Mouse (Mus musculus): ENCODE measurements around the gene Ctdspl.

Gene Ctdspl

DNA sequence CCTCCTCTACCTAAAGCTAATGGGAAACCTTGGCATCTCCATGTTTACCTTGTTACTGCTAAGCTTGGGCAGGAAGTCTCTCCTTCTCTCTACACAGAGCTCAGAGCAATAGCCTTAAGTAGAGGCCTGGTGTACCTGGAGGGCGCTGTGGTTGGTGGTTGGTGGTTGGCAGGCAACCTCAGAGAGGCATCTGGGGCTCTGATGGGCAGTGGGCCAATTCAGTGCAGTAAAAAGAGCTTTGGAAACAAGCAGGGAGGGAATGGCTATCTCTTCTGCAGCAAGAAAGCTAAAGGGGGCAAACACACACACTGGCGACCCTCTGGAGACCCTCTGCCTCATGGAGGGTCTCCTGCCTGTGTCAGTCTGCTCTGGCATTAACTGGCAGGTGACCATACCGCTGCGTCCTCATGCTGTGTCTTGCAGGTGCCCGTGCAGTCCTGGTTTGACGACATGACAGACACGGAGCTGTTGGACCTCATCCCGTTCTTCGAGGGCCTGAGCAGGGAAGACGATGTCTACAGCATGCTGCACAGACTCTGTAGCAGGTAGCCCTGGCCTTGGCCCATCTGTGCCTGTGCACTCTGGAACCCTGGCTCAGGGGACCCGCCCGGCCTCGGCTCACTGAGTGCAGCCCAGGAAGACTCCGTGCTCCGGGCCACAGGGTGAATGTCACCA lies 114.0 kb downstream of the Ctdspl start:
- H3K4me1 ChIP-seq (replicated peaks; ENCODE audit: low read depth, low read length): peaks cover 20% of the 10 kb centered on the region
- H3K9me3 ChIP-seq (ENCODE audit: low read length): no peaks in the 10 kb centered on the region
- TF ChIP-seq CTCF (conservative IDR thresholded peaks at IDR 0.05; ENCODE audit: low read length) (no peak), POU5F1 (IDR thresholded peaks at IDR 0.05; ENCODE audit: borderline replicate concordance, low read length) (no peak), NANOG (IDR thresholded peaks at IDR 0.05; ENCODE audit: borderline replicate concordance, low read length) (no peak)
- H3K4me3 ChIP-seq (replicated peaks; ENCODE audit: low read length): no peak overlapping the region
- no peaks in the 10 kb centered on the region for H3K36me3 ChIP-seq (ENCODE audit: insufficient read depth, low read length)
- H3K27me3 ChIP-seq (ENCODE audit: insufficient read depth, low read length): peaks cover 15% of the 10 kb centered on the region

DNA sequence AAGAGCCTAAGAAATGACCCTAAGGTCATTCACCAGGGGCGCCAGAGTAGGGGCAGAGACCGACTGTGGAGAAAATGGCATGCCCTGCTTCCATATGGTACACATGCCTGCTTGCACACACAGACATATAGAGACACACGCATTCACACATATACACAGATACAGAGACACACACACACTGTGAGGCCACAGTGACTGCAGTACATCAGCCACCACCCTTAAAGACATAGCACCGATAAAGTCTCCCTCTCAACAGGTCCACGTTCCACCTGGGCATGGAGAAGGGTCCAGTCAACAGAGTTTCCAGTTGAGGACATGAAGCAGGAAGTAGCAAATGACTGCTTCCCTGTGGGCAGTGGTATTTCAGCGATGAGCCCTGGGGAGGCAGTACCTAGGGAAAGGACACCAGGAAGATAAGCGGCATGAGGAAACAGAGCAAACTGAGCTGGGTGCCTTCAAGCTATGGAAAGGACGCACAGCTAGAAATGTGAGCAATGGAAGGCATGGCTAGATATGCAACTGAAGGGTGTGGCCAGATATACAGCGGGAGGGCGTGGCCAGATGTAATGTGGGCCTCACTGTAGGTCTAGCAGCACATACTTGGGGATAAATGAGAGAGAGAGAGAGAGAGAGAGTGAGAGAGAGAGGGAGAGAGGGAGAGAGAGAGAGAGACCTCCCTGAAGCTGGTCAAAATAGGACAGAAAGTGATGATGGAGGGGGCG lies 122.1 kb downstream of the Ctdspl start:
- TF ChIP-seq POU5F1 (IDR thresholded peaks at IDR 0.05; ENCODE audit: borderline replicate concordance, low read length) (no peak), CTCF (conservative IDR thresholded peaks at IDR 0.05; ENCODE audit: low read length) (no peak), NANOG (IDR thresholded peaks at IDR 0.05; ENCODE audit: borderline replicate concordance, low read length) (no peak)
- Histone ChIP-seq H3K4me1 (replicated peaks; ENCODE audit: low read depth, low read length) (peaks cover 23% of the 10 kb centered on the region), H3K36me3 (ENCODE audit: insufficient read depth, low read length) (no peaks in the 10 kb centered on the region), H3K27me3 (ENCODE audit: insufficient read depth, low read length) (peaks cover 19% of the 10 kb centered on the region), H3K9me3 (ENCODE audit: low read length) (peaks cover 8% of the 10 kb centered on the region), H3K4me3 (replicated peaks; ENCODE audit: low read length) (no peak overlapping the region)

DNA sequence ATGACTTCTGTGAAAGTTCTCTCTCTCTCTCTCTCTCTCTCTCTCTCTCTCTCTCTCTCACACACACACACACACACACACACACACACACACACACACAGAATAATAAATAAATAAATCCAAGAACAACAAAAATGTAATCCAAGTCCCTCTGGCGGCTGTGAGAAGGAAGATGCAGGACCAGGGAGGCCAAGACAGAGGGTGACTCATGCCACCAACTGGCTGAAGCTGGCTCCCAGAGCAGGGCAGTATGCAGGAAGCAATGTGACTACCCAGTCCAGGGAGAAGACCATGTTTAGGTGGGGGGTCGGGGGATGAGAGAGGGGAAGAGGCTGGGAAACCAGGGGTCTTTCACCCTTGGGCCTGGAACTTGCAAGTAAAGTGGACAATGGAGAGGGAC lies 124.9 kb downstream of the Ctdspl start:
- Histone ChIP-seq H3K4me1 (replicated peaks; ENCODE audit: low read depth, low read length) (peaks cover 50% of the 10 kb centered on the region), H3K9me3 (ENCODE audit: low read length) (peaks cover 8% of the 10 kb centered on the region), H3K27me3 (ENCODE audit: insufficient read depth, low read length) (peaks cover 26% of the 10 kb centered on the region), H3K36me3 (ENCODE audit: insufficient read depth, low read length) (no peaks in the 10 kb centered on the region), H3K4me3 (replicated peaks; ENCODE audit: low read length) (no peak overlapping the region)
- TF ChIP-seq CTCF (conservative IDR thresholded peaks at IDR 0.05; ENCODE audit: low read length) (no peak), POU5F1 (IDR thresholded peaks at IDR 0.05; ENCODE audit: borderline replicate concordance, low read length) (no peak), NANOG (IDR thresholded peaks at IDR 0.05; ENCODE audit: borderline replicate concordance, low read length) (no peak)

DNA sequence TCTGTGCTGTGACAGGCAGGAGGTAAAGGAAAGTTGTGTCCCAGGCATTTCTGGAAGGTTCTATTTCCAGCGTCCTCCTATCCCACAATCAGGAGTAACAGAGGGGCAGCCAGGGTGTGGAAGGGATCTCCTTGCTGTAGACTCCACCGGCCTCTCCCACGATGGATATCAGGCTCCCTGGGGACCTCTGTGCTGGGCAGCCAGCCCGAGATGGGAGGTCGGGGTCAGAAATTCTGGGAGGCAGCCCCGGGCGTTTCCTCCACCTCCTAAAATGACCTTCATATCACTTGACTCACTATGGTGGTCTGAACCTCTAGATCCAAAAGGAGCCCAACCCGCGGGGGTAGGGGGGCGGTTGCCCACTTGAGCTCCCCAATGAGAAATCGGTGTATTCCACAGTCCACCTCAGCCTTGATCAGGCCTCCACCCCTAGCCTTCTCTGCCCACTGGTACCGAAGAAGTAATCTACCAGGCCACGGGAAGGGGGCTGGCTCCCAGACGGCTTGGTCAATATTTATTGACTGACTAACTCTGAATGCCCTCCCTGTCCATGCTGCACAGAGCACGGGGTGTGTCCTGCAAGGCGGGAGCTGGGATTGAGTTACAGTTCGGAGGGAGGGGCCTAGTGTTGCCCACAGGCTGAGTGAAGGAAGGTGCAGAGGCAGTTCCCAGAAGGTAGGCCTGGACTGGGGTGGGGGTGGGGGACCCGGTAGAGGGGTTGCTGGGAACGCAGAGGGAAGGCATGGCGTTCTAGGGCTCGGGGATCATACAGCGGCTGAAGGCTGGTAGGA lies 126.1 kb downstream of the Ctdspl start, which contains the start of gene Vill:
TSS of gene Vill (plus strand) at position 625 of the 791 bp plus-strand sequence.
- no peak for TF ChIP-seq CTCF (conservative IDR thresholded peaks at IDR 0.05; ENCODE audit: low read length)
- TF ChIP-seq POU5F1 (IDR thresholded peaks at IDR 0.05; ENCODE audit: borderline replicate concordance, low read length): no peak
- no peak for TF ChIP-seq NANOG (IDR thresholded peaks at IDR 0.05; ENCODE audit: borderline replicate concordance, low read length)
- Histone ChIP-seq H3K36me3 (ENCODE audit: insufficient read depth, low read length) (no peaks in the 10 kb centered on the region), H3K4me3 (replicated peaks; ENCODE audit: low read length) (peak within 1 kb of the TSS; percentile 74), H3K9me3 (ENCODE audit: low read length) (peaks cover 8% of the 10 kb centered on the region), H3K4me1 (replicated peaks; ENCODE audit: low read depth, low read length) (peaks cover 61% of the 10 kb centered on the region), H3K27me3 (ENCODE audit: insufficient read depth, low read length) (peaks cover 29% of the 10 kb centered on the region)

DNA sequence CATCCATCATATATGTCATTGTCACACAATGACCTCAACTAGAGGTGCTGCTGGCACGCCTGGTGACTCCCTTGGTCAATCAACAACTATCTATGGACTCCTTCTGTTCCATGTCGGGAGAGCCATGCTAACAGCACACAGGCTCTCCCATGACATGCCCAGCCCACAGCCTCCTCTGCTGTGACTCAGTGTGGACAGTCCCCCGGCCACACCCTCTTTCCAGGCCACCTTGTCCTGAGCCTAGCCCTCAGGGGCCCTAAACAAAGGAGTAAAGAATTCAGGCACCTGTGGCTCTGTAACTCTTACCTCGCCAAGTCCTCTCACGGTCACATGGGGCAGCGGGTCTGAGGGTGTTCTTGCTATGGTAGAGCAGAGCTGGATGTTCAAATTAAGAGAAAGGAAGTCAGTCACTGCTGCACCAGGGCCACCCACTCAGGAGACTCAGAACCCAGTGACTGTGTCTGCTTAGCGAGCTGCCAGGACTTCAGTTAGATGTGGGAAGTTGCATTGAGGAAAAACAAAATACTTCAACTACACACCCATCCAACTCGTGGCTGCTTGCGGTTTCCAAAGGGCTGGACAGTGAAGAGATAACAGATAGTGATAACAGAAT lies 127.8 kb downstream of the Ctdspl start:
- H3K4me3 ChIP-seq (replicated peaks; ENCODE audit: low read length): no peak overlapping the region
- H3K9me3 ChIP-seq (ENCODE audit: low read length): peaks cover 8% of the 10 kb centered on the region
- H3K27me3 ChIP-seq (ENCODE audit: insufficient read depth, low read length): peaks cover 43% of the 10 kb centered on the region
- H3K4me1 ChIP-seq (replicated peaks; ENCODE audit: low read depth, low read length): peaks cover 61% of the 10 kb centered on the region
- TF ChIP-seq NANOG (IDR thresholded peaks at IDR 0.05; ENCODE audit: borderline replicate concordance, low read length) (no peak), POU5F1 (IDR thresholded peaks at IDR 0.05; ENCODE audit: borderline replicate concordance, low read length) (no peak), CTCF (conservative IDR thresholded peaks at IDR 0.05; ENCODE audit: low read length) (no peak)
- H3K36me3 ChIP-seq (ENCODE audit: insufficient read depth, low read length): no peaks in the 10 kb centered on the region

DNA sequence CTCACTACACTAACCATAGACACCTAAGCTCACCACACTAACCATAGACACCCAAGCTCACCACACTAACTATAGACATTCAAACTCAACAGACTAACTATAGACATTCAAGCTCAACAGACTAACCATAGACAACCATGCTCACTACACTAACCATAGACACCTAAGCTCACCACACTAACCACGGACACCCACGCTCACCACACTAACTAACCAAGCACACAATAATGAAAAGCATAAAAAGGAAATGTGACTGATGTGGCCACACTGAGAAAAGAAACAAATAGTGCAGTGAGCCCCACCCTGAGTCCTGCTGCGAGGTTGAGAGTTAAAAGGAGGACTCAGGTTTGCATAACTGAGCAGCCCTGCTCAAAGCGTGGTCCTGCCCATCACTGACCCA lies 129.1 kb downstream of the Ctdspl start:
- TF ChIP-seq NANOG (IDR thresholded peaks at IDR 0.05; ENCODE audit: borderline replicate concordance, low read length): 0 out of 2 replicates have a peak, but pooled peaks have one; percentile 15
- TF ChIP-seq POU5F1 (IDR thresholded peaks at IDR 0.05; ENCODE audit: borderline replicate concordance, low read length): no peak
- TF ChIP-seq CTCF (conservative IDR thresholded peaks at IDR 0.05; ENCODE audit: low read length): no peak
- H3K4me1 ChIP-seq (replicated peaks; ENCODE audit: low read depth, low read length): peaks cover 63% of the 10 kb centered on the region
- H3K27me3 ChIP-seq (ENCODE audit: insufficient read depth, low read length): peaks cover 53% of the 10 kb centered on the region
- H3K36me3 ChIP-seq (ENCODE audit: insufficient read depth, low read length): no peaks in the 10 kb centered on the region
- H3K9me3 ChIP-seq (ENCODE audit: low read length): peaks cover 8% of the 10 kb centered on the region
- H3K4me3 ChIP-seq (replicated peaks; ENCODE audit: low read length): 0 out of 2 replicates have a peak overlapping the region, but pooled peaks have one; percentile 5

DNA sequence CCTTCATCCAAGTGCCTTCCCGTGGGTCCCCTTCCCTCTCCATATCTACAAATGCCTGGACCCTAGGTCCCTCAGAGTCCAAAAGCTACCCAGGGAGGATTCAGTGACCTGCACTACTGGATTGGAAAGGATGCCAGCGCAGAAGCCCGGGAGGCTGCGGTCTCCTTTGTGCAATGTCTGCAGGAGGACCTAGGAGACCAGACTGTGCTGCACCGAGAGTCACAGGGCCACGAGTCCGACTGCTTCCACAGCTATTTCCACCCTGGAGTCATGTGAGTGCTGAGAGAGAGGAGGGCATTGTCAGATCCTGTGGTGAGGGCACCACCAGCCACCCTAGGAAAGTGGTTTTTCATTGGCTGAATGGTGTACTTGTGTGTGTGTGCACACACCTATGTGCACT lies 132.0 kb downstream of the Ctdspl start:
- Histone ChIP-seq H3K4me1 (replicated peaks; ENCODE audit: low read depth, low read length) (peaks cover 69% of the 10 kb centered on the region), H3K27me3 (ENCODE audit: insufficient read depth, low read length) (peaks cover 55% of the 10 kb centered on the region), H3K36me3 (ENCODE audit: insufficient read depth, low read length) (no peaks in the 10 kb centered on the region), H3K9me3 (ENCODE audit: low read length) (no peaks in the 10 kb centered on the region), H3K4me3 (replicated peaks; ENCODE audit: low read length) (no peak overlapping the region)
- TF ChIP-seq POU5F1 (IDR thresholded peaks at IDR 0.05; ENCODE audit: borderline replicate concordance, low read length) (no peak), CTCF (conservative IDR thresholded peaks at IDR 0.05; ENCODE audit: low read length) (no peak), NANOG (IDR thresholded peaks at IDR 0.05; ENCODE audit: borderline replicate concordance, low read length) (no peak)

All from E14TG2a.4 (cell line).